Mouse (Mus musculus): ENCODE results near the gene Gm10382.
"Not testable (repeated sequence)": the region's sequence is repeated elsewhere in the genome, so short reads cannot be mapped to it uniquely, and the experiment has no call there.

The Gm10382 gene

DNA sequence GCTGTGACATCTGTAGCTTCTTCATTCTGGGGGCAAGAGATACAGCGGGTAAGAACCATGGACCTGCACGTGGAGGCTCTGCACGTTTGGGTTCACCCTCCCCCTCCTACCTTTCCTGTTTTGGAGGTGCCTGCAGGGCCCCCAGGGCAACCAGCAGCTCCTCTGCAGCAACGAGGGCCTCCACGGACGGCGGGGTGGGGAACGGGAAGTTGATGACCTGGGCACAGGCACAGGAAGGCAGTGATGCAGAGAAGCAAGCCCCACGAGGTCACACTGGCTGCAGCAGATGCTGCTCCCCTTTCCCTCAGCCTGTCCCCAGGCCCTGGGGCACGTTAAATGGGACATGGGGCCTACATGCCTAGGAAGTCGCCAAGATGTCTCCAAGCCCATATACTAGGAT lies 30.0 kb downstream of the Gm10382 start:
- no peak for DNase-seq (ENCODE audit: low spot score)

- no peak for DNase-seq (ENCODE audit: low spot score)
Measured at GRCm38 (mm10) chr5:125425698-125426276, 36.7 kb downstream of the Gm10382 start.

DNA sequence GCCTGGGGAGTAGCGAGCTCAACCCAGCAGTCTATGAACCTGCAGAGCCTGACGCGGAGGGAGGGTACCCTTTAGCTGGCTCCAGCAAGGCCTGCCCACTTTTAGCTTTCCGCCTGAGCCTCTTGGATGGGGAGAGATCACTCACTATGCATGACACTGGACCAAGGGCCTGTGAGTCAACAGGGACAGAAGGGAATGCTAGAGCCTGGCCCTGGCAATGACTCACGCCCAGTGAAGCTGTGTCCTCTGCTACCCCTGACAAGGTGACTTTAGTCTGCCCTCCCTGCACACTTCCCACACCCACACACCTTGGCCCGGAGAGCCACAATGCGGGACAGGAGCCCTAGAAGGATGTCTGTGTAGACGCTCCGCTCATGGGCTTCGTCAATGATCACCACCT lies 37.2 kb downstream of the Gm10382 start:
- DNase-seq (ENCODE audit: low spot score) = no peak

GRCm38 (mm10) chr5:125432324-125432723 lies 43.2 kb downstream of the Gm10382 start:
- DNase-seq (ENCODE audit: low spot score) = not testable (repeated sequence)

DNA sequence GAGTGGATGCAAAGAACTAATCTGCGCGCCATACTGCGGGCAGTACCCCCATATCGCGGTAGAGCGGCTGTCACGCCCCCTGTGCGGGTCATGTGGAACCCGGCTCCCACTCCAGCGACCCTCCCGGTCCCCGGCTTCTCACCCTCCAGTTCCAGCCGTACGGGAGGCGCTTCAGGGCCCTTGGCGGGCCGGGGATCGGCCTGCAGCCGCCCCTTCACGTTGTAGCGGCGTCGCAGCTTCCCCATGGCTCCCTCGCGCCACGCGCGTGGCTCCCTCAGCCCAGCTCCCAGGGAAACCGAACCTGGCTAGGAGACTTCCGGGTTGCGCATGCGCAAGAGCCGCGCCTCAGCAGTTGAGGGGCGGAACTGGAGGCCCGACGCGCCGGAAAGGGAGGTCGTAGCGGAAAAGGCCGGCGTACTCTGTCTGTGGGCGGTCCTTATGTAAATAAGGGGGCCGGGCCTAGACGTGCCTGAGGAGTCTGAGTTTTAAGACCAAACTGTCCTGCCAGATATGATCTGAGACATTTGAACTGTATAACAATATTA lies 44.7 kb downstream of the Gm10382 start, which contains the start of gene Dhx37:
Gene Dhx37 (minus strand): TSS at position 329 of the 545 bp plus-strand sequence.
- DNase-seq (ENCODE audit: low spot score) = peak; percentile 65

DNA sequence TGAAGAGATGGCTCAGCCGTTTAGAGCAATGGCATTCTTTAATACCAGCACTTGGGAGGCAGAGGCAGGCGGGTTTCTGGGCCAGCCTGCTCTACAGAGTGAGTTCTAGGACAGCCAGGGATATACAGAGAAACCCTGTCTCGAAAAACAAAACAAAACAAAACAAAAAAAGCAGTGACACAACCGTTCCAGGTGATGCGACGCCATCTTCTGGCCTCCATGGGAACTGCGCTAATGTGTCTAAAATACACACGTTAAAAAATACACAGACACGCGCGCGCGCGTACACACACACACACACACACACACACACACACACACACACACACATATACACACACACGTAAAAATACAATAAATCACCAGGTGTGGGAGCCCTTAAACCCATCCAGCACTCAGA lies 45.2 kb downstream of the Gm10382 start:
- not testable (repeated sequence) for DNase-seq (ENCODE audit: low spot score)
